Mouse (Mus musculus) kidney, postnatal 10 days (tissue): ENCODE measurements around the gene Ly6g6e.

Source experiments
- DNase-seq: peaks from one replicate; pipeline ENCODE4 v3.0.0; 2021; ENCODE audit warnings: mixed read lengths

The Ly6g6e gene

DNA sequence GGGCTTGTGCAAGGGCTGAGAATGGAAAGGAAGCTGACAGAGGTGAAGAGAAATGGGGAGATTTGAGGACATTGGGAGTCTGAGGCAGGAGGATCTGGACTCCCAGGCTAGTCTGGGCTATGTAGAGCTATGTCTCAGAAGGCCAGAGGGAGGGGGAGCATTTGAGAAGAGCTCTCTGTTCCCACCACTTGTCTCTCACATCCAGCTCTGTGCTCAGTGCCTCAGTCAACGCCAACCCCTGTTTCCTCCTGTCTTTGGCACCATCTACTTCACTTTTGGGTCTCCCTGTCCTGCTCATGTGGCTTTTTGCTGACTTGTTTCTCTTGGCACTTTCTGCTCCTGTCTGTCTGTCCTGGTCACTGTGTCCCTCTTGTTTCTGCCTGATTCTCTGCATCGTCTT, 583 bp downstream of the Ly6g6e start:
- no peak for DNase-seq

DNA sequence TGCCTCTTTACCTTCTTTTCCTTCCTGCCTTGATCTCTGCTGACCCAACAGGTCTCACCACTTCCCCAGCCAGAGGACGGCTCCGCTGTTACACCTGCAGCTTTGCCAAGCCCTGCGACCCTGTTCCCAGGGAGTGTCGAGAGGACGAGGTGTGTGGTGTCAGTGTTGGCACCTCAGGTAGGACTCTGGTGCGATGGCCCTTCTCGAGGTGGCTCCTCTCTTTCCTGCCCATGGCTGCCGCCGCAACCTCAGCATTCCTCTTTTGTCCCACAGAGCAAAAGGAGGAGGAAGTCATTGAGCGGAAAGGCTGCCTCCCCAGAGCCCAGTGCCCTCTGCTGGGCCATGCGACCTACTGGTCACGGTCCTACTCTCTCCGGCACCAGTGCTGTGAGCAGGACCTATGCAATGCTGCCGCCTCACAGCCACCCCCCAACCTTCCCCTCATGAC, 1.1 kb downstream of the Ly6g6e start, which contains the start of gene Ly6g6d:
Ly6g6d (minus strand) TSS at position 280 of the 448 bp plus-strand sequence.
- DNase-seq = peak; percentile 81

DNA sequence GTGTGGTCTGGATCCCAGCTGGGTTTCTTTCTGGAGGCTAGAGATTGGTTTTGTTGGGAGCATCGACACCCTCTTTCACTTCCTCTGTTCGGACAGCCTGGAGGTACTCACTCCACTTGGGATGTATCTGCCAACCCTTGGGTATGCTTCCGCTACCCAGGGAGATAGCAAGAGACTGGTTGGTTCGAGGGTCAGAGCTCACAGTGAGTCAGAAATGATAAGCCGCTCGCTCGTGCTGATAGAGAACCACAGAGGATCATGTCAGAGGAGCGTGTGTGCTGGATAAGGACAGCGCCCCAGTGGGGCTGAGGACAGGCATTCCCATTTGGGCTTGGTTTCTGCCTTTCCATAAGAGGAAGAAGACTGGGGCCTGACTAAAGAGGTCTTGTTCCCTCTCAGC, 3.1 kb downstream of the Ly6g6e start:
- DNase-seq = no peak

DNA sequence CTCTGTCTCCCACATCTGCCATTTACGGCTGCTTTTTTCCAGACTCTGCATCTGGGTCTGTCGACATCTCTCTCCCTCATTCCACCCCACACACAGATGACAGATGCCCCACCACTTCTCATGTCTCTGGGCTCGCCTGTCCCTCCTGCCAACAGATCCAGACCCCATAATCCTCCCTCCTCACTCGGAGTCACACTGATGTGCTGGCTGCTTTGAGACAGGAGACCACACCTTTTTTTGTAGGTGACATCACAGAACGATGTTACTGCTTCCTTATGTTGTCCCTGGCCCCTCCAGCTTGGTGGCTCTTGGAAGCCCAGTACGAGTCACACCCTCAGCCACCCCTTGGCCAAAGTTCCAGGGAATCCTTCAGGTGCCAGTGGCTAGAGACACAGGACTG, 3.5 kb downstream of the Ly6g6e start:
- DNase-seq = no peak

- DNase-seq = no peak
Observed at GRCm38 (mm10) chr17:35080710-35081109, 4.0 kb downstream of the Ly6g6e start.

DNA sequence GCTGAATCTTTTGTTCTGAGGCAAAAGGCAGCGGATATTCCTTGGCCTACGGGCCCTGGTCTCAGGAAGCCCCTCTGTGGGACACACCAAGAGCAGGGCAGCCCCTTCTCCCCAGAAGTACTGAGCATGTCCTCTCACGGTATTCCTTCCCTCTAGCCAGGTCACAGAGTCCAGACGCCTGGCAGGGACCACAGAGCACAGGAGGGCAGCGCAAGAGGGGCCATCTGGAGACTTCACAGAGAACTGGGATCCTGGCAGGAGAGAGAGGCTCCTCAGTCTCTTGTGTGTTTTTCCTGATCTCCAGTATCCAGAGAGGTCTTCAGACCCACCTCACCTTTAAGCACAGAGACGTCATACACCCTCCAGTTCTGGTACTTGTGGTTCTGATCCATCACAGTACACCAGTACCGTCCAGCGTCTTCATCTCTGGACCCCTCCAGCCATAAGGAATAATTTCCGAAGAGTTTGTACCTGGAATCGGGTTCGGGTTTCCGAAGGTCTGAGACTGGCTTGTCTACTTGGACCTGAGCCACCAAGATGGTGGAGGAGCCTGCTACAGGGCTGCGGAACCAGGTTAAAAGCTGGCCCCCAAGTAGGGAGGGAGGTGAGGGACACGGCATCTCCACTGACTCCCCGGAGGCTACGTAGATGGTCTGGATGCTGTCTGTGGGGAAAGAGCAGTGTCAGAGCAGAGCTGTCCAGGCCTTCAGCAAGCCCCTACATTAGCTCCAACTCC, 6.3 kb downstream of the Ly6g6e start:
- no peak for DNase-seq

DNA sequence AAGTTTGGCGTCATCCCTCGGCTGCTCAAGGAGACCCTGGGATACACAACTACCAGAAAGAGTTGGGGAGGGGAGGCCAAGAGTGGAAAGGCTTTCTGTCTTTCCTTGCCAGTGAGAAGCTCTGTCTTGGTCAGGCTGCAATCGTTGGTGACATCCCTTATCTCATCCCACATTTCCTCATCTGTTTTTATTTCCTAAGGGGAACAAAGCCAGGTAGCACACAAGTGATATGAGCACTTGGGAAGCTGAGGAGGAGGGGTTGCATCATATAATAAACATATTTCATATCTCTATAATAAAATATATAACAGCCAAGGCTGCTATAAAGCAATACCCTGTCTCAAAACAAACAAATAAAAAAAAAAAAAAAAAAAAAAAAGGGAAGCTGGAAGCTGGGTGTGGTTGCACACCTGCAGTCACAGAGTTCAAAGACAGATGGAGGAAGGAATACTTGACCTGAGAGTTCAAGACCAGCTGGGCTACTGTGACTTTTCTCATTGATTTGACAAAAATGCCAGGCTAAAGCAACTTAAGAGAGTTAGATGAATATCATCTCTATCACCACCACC, 7.3 kb downstream of the Ly6g6e start:
- no peak for DNase-seq

DNA sequence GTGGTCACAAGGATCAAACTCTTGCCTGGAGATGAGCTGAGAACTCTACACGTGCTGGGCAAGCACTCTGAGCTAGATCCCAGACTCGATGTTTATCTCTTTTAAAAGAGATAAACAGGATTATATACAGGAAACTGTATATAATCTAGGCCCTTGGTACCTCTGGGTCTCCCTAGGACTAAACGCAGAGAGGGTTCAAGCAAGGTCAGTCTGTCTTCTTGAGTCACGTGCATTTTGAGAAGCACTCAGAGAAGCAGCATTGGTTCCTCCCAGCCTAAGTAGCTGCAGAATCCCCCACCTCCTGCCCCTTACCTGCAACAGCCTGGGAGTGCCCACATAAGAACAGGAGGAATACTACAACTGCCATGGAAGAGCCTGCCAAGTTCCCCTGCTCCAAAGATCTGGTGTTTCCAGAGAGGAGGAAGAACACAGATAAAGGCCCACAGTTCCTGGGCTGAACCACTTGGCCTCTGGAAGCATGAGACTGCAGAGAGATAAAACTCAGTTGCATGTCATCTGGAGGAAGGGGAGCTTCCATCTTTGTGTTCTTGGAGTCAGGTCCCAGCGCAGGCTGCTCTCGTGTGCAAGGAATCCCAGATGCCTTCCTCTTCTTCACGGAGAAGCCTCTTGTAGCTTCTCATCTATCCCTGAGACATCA, 8.6 kb downstream of the Ly6g6e start, which contains the start of gene Ly6g6f:
Ly6g6f (minus strand) TSS at position 403 of the 658 bp plus-strand sequence.
- DNase-seq = no peak

- DNase-seq = no peak
Observed at GRCm38 (mm10) chr17:35088151-35088550, 11.4 kb downstream of the Ly6g6e start.

DNA sequence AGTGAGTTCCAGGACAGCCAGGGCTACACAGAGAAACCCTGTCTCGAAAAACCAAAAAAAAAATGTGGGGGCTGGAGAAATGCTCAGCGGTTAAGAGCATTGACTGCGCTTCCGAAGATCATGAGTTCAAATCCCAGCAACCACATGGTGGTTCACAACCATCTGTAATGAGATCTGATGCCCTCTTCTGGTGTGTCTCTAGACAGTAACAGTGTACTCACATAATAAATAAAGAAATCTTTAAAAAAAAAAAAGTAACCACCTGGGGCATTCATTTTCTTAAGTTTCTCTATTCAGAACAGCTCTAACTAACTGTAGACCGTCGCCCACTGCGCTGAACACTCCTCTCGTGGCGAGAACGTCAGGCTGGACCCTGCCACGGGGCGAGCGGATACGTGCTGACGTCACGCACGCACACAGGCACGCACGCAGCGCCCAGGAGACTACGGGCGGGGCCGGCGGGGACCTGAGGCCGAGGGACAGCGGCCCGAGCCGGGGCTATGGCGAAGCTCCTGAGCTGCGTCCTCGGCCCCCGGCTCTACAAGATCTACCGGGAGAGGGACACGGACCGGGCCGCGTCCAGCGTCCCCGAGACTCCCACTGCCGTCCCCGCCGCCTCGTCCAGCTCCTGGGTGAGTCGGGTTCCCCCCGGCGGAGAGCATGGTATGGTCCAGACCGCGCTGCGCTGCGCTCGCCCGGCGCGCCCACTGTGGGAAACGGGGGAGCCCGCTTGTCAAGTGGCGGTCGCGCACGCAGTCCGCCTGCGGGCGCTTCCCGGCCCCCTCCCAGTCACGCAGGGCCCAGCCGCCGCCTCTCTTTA, 12.3 kb downstream of the Ly6g6e start, which contains the start of gene Abhd16a:
Abhd16a (plus strand) TSS at position 439 of the 820 bp plus-strand sequence.
- DNase-seq = peak; percentile 97

- DNase-seq = no peak
Observed at GRCm38 (mm10) chr17:35090166-35090932, 13.6 kb downstream of the Ly6g6e start.

- no peak for DNase-seq
Observed at GRCm38 (mm10) chr17:35092403-35093198, 15.9 kb downstream of the Ly6g6e start.

DNA sequence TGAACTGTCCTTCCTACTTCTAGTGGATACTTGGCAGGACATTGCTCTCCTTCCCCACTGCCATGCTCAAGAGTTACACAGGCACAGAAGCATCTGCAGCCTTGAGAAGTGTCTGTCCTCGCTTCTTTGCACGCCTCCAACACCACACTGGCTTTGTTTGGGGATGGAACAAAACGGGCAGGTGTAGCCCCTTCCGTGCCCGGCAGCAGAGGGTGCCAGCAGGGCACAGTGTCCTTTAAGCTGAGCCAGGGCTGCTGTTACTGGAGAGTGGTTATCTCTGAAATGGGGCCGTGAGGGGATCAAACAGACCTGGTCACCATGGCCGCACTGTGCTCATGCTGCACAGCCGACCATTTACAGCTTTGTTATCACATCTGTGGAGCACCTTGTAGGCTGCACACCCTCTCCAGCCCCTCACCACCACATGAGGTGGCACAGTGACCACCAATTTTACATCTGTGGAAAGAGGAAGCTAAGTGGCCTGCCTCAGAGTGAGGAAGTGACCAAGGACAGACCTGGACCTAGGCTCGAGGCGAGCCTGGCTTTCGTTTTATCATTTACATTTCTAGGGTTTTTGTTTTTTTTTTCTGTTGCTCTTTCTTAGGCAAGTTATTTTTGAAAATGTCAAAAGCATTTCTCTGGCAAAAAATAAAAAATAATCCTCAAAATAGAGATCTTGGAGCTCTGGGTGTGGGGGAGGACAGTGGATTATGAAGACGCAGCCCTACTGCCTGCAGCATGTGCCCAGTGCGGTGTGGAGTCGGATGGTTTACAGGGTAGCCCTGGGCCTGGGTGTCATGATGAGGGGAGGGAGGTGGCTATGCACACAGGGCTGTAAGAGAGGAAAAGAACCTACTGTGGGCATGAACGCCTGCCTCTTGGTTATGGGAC, 18.0 kb downstream of the Ly6g6e start:
- DNase-seq = no peak

DNA sequence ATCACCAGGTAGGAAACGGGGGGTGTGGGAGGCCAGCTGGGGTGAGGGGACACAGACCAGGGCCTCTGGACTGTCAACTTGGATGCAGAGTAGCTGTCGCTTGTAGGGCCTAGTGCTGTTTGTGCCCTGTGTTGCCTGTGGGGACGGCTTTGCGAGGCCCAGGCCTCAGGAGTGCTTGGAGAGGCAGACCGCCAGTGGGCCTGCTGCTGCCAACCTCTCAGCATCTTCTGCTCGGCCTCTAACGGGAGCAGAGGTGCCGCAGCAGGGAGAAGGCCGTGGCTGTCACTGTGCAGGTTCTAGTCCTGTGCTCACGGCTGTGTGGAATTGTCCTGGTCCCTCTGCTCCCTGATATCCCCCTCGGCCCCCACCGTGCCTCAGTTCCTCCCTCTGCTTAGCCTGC, 19.9 kb downstream of the Ly6g6e start:
- DNase-seq = no peak

DNA sequence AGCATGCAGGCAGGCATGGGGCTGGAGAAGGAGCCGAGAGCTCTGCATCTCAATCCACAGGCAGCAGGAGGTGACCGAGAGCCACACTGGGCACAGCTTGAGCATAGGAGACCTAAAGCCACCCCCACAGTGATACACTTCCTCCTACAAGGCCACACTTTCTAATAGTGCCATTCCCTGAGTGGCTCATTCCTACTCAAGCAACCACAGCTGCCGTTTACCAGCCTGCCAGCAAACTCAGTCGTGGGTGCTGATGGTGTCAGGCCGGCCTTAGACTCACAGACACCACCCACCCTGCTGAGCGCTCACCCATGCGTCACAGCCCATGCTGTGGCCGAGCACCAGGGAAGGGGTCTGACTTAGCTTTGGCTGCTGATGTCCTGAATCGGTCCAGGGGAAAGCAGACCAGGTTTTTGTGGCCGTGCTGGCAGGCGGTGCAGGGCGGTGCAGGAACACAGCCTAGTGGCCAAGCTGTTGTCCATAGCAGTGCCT, 20.5 kb downstream of the Ly6g6e start:
- peak; percentile 60 for DNase-seq

GRCm38 (mm10) chr17:35100196-35100765, 23.6 kb downstream of the Ly6g6e start:
- peak; percentile 61 for DNase-seq

DNA sequence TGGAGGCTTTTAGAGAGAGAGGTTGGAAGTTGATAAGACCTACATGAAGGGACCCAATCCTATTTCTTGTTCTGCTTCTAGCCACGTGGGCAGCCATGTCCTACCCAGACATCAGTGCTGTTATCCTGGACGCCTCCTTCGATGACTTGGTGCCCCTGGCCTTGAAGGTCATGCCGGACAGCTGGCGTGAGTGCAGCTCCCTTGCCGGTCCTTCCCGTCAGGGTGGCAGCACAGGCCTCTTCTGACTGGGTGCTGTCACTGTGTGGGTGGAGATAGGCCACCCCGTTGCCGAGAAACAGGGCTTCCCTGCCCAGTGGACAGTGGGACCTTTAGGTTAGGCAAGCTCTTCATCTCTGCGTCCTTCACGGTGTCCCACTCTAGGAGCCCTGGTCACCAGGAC, 24.5 kb downstream of the Ly6g6e start:
- no peak for DNase-seq

DNA sequence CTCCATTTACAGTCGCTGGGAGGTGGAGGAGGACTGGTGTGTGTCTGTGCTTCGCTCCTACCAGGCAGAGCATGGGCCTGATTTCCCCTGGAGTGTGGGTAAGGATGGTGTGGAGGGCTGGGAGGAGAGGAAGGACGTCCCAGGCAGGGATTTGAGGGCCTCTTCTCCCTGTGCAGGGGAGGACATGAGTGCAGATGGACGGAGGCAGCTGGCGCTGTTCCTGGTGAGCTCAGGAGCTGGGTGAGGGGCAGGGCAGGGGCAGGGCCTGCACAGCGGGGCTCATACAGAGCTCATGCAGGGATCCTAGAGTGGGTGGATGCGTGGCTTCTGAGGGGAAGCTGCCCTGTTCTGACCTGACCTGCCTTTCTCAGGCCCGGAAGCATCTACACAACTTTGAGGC, 25.6 kb downstream of the Ly6g6e start:
- no peak for DNase-seq

DNA sequence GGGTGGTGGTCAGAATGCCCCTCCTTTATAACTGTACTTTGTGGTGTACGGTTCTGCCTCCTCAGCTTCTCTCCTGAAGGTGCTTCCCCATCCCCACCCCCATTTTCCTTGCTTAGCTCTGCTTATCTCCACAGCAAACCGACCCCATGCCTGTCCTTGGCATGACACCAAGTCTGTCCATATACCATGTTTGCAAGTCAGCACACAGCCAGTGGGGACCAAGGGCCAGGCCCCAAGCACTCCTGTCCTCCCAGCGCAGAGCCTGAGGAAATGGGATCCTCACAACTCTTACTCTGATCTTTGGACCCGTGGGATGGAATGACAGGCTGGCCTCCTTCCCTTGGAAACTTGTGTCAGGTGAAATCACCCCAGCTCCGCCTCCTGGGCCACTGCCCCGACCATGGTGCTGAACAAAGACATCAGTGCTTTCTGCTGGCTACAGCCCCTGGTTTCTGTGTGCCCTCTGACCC, 26.6 kb downstream of the Ly6g6e start:
- DNase-seq = peak; percentile 69

- DNase-seq = no peak
Observed at GRCm38 (mm10) chr17:35104079-35104478, 27.4 kb downstream of the Ly6g6e start.
